Mouse (Mus musculus): ENCODE measurements around the gene Gpr152. TPM values are rescaled to one million over a fixed set of nuclear protein-coding genes. Genes with fewer than 3 reads are reported as not detected.
A peak's percentile ranks its signal among the peaks of the same experiment; 100 is the strongest.

The Gpr152 gene
- total RNA-seq, 1 experiment from 2014 or later = 0.12 TPM

DNA sequence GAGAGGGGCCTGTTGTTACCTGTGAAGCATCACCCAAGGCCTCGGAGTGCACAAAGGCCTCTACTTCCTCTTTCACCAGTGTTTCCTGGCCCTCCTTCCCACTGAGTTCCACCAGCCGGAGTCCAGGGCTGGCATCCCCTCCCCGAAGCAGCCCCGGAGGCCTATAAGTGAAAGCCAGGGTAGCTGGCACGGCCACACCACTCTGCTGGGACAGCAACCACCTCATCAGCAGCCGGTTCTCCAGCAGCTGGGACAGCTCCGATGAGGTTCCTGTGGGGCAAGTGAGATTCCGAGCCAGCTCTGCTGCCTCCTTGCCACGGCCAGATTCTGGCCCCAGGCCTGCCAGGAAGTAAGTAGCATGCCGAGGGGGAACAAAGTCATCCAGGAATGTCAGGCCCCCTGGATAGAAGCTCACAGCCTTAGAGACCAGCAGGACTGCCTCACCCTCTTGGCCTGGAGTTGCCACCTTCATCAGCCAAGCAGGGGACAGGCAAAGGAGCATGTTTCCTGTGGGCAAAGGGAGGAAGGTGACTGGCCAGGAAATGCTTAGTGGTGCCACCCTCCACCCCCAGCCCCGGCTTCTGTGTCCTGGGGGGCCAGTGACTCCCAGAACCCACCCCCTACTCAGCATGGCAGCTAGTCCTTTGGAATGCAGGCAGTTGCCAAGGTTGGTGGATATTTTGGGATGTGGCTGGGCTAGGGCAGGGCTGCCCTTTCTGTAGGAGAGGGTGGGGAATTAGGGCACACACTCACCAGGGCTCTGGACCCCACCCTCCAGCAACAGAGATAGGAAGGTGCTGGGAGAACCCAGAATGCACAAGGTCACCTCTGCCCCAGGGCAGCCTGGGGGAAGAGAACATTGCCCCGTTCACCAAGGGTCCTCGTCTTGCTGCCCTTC, 32.1 kb downstream of the Gpr152 start:
- DNase-seq = no peak

DNA sequence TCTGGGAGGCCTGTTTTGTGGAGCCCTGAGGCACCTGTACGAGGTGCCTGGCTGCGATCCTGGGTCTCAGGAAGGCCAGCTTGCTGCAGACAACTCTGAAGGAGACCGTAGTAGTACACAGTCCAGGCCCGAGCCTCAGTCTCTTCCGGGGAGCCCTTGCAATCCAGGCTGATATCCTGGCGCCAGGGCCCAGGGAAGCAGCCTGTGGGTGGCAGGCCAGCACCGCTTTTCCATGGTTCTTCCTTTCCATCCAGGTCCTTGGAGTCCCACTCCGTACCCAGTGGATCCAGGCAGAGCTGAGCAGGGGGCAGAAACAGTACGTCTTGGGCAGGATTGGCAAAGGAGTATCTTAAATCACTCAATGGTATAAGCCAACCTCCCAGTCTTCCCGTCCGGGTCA, 33.3 kb downstream of the Gpr152 start:
- DNase-seq = no peak

DNA sequence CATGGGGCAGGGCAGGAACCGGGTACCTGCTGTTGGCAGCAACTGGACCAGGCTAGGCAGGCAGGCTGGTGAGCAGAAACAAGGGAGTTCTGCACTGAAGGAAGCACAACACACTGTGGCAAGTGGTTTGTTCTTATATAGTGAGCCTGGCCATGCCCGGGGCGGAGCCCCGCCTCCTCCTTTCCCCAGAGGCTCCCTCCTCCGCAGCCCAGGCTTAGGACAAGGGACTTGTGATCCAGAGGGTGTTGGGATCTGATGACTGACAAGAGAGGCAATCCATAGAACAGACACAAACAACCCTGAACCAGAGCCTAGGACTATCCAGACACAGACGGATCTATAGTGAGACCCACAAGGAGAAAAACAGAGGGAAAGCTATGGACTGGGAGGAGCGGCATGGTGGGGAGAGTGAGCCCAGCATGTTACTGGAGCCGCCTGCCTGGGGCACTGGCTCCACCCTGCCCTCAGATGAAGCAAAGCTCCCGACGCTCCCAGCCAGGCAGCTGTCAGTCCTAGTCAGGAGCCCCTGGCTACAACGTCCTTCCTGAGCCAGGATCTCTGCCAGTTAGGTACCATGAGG, 35.9 kb downstream of the Gpr152 start, which contains the start of gene Carns1:
Gene Carns1, minus strand, starts transcription at position 112 of the 580 bp plus-strand sequence.
- no peak for DNase-seq

DNA sequence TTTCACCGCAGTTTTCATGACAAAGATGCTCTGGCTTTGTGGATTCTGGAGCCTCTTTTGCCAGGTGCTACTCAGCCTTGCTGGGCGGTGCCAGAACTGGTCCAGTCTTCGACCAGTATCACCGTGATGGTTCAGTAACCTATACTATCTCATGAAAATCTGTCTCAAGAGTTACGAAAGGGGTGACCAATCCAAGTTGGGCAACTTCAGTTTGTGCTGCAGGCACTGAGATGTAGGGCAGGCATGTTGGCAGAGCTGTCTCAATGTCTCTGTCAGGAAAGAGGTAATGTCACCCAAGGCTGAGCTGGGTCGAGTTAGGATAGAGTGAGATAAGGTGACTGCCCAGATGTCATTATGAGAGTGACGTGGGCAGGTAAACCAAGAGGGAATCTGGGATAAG, 40.8 kb downstream of the Gpr152 start:
- DNase-seq = no peak

- peak; percentile 69 for DNase-seq
Observed at GRCm38 (mm10) chr19:4181892-4182291, 42.3 kb downstream of the Gpr152 start.

- no peak for DNase-seq
Observed at GRCm38 (mm10) chr19:4183689-4184088, 44.1 kb downstream of the Gpr152 start.

DNA sequence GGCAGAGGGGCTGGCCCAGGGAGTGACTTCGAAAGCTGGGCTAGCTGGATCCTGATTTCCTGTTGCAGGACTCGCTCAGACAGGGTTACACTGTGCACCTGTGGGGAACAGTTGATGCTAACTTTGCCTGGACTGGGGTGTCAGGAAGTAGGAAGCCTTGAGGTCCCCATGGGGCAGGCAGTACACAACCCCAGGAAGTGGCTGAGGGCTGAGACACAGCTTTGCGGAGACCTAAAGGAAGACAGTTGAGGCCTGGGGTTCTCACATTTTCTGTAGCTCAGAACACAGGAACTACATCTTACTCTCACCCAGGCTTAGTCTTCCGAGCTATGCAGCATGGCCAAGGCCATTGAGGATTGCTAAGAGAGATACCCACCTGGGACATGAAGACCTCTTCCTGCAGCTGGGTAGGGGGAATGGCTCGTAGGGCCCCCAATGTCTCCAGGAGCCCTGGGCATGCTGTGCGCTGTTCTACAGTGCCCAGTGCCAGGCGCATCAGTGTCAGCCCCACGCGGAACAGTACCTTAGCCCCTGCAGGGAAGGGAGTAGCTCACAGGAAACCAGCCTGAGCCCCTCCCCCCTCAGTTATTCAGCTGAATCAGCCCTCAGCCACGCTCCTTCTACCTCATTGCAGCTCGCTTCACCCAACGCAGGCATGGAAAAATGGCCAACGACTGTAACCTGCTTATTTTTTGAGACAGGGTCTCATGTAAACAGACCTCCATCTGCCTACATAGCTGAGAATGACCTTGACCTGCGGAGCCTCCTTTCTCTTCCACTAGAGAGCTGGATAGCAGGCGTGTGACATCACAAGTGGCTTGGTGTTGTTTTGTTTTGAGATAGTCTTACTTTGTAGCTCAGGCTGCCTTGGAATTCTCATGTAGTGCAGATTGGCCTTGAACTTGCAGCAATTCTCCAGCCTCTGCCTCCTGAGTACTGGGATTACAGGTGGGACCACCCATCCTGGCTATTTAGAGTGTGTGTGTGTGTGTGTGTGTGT, 45.7 kb downstream of the Gpr152 start:
- no peak for DNase-seq

DNA sequence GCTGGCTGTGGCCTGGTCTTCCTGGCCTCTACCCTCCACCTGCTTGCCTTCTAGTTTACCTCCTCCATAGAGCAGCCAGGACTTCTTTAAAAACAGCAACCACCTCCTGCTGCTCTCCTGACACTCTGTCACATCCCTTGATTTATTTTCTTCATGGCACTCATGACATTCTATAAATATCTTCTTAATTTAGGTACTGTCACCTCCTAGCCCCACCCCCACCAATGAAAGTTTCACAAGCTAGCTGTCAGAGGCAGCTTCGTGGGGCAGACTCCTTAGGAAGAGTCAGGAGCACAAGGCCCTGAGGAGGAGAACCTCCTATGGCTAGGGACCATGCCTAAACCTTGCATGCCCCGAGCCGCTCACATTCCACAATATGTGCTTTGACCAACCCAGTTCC, 47.7 kb downstream of the Gpr152 start:
- DNase-seq = no peak

DNA sequence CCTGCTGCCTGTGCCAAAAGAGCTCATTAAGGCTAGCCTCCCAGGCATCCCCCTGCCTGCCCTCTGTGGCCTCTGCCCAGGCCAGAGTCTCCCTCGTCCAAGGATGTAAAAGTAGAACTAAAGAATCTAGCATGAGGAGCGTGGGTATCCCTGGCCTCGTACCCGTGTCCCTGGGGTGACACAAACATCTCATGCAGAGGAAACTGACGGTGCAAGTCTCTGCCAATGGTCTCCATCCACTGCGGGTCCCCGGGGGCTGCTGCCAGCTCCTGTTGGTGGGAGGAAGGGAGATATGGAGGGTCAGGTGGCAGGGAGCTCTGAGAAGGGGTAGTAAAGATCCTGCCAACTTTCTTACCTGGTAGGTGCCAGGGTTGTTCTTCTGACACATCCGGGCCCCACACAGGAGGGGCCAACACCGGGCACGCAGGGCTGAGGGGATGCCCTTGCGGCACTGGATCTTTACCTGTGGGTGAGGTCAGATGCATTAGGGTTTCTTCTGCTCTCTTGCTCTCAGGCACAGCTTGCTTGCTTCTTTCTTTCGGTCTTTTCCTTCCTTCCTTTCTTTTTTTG, 49.5 kb downstream of the Gpr152 start:
- no peak for DNase-seq

- DNase-seq = no peak
Observed at GRCm38 (mm10) chr19:4190831-4191334, 51.3 kb downstream of the Gpr152 start, which contains the start of gene Tbc1d10c. Tbc1d10c (minus strand) TSS chr19:4191284.

DNA sequence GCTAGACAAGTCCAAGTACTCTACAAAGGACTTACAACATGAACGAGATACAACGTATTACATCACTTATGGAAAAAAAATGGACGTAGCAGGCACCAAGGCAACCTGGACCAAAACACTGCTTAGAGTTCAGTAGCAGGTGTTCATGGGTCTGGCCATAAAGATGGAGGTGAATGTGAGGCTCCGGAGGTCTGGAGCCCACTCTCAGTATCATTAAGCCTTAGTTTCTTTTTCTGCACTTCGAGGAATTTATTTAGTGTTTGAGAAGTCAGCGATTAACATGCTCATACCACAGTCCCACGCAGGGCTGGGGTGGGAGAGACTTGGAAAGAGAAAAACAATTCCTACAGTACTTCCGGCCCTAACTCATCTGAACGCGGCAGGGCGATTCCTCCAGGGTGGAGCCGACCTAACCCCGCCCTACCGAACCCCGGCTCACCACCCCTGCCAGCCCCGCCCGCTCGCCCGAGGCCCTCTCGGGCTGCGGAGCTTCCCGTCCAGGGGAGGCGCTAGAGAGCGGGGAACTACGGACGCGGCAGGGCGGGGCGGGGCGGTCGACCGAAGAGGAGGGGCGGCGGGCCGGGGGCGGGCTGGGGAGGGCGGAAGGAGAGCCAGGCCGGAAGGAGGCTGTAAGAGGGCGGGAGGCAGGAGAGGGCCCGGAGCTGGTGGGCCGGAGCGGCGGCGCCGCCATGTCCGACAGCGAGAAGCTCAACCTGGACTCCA, 52.1 kb downstream of the Gpr152 start, which contains the start of gene Ppp1ca:
Gene Ppp1ca, plus strand, starts transcription at position 538 of the 723 bp plus-strand sequence.
- DNase-seq = peak; percentile 99

GRCm38 (mm10) chr19:4192251-4192985, 52.8 kb downstream of the Gpr152 start:
- DNase-seq = no peak

DNA sequence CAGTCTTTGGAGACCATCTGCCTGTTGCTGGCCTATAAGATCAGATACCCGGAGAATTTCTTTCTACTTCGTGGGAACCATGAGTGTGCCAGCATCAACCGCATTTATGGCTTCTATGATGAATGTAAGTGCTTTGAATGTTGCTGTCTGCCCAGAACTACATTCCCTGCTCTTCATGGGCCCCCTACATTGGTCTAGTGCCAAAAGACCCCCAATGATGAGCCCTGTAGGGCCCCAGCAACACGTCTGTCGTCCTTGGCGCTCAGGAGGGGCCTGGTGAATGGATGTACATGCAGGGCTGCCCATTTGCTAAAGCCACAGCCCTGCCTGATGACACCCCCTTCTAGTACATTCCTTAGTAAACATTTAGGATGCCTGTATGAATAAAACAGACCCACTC, 53.5 kb downstream of the Gpr152 start:
- no peak for DNase-seq

DNA sequence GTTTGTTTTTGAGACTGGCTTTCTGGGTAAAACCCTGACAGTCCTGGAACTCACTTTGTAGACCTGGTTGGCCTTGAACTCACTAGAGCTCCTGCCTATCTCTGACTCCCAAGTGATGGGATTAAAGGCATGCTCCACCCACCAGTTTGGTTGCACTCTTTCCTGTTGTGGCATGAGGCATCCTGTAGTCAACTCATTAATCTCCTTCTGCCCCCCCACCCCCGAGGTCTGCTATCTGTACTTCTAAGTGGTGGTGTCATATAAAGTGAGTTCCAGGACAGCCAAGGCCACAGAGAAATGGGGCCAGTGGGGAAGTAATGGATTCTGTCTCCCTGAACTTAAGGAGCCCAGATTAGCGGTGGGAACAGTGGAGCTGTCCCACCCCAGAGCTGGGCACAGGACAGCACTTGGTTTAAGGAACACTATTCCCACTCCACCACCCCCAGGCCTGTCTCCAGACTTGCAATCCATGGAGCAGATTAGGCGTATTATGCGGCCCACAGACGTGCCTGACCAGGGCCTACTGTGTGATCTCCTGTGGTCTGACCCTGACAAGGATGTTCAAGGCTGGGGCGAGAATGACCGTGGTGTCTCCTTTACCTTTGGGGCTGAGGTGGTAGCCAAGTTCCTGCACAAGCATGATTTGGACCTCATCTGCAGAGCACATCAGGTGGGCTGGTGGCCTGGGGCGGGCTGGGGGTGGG, 54.6 kb downstream of the Gpr152 start:
- no peak for DNase-seq

GRCm38 (mm10) chr19:4194776-4195650, 55.4 kb downstream of the Gpr152 start:
- DNase-seq = peak; percentile 56
